In the genomic region with DNA sequence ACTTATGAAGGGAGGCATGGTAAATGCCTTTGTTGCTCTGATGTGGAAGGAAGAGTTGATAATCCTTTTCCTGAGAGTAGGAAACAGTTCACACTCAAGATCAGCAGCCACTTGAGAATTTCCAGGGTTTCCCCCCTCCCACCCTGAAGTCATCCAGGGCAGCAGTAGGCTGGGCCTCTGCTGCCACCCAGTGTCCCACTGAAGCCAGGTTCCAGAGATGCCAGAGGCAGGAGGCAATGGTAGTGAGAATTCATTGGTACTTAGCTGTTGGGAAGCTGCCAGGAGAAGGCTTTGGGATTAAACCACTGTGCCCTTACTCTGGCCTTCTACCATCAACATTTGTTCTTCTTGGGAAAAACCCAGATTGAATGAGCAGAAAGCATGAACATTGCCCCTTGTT, we compare ENCODE assay signal across 10 mouse cellular contexts. TPM values are rescaled to one million over a fixed set of nuclear protein-coding genes. Genes with fewer than 3 reads are reported as not detected.
A peak's percentile ranks its signal among the peaks of the same experiment; 100 is the strongest.
DNase-seq lines count a peak whose midpoint lies in the region; ATAC-seq and TF ChIP-seq lines count a peak whose summit lies in the region.
"Had no signal": no experiment of that assay in that cellular context is flagged by ENCODE, and none has a peak within 500 bp of the region (broad histone marks: within the 10 kb centered on the region; RNA-seq: fewer than 3 reads in every experiment).

No protein-coding gene starts in this region.

- TF ChIP-seq CTCF in heart, adult 2 months (IDR thresholded peaks at IDR 0.05): peak; percentile 64
- peak; percentile 31; the same call in 1 of the 2 replicates for TF ChIP-seq CTCF in liver, postnatal 0 days (IDR thresholded peaks at IDR 0.05; ENCODE audit: low read depth)
- peak; percentile 58; the same call in 1 of the 2 replicates for TF ChIP-seq CTCF in brain, embryonic 14.5 days (IDR thresholded peaks at IDR 0.05; ENCODE audit: borderline replicate concordance, extremely low read depth, insufficient read depth, insufficient read length)

- no peaks in the 10 kb centered on the region for H3K36me3 ChIP-seq in heart, adult 2 months (ENCODE audit: control insufficient read depth, insufficient read depth, low read length)
- H3K36me3 ChIP-seq in liver, postnatal 0 days (replicated peaks; ENCODE audit: insufficient read depth, low read length): no peaks in the 10 kb centered on the region
- H3K36me3 ChIP-seq in liver, embryonic 11.5 days (ENCODE audit: control insufficient read depth, insufficient read depth, low read length): no peaks in the 10 kb centered on the region

- no peak for DNase-seq in heart, adult 2 months
- DNase-seq in heart, postnatal 36 days: no peak
- no peak for DNase-seq in liver, postnatal 0 days
- DNase-seq in liver, embryonic 11.5 days (ENCODE audit: low spot score): no peak
- DNase-seq in brain, embryonic 14.5 days (ENCODE audit: low read depth): peak; percentile 31
- peak; percentile 34 to 35 for DNase-seq in right cerebral cortex, adult 2 months (ENCODE audit: low spot score in 2 of 2)
- DNase-seq in ovary, adult 18-20 months (ENCODE audit: low spot score): no peak
- DNase-seq: cerebellum, adult 2 months had no signal

- no peaks in the 10 kb centered on the region for H3K79me2 ChIP-seq in heart, adult 2 months (replicated peaks; ENCODE audit: control insufficient read depth, insufficient read depth, low read length)

- no peak overlapping the region for H3K9ac ChIP-seq in heart, adult 2 months (ENCODE audit: low read depth, low read length)
- no peak overlapping the region for H3K9ac ChIP-seq in liver, postnatal 0 days (replicated peaks)
- H3K9ac ChIP-seq in liver, embryonic 11.5 days (ENCODE audit: low read depth, low read length): no peak overlapping the region

- H3K9me3 ChIP-seq in liver, postnatal 0 days (ENCODE audit: low read length): no peaks in the 10 kb centered on the region
- H3K9me3 ChIP-seq in liver, embryonic 11.5 days (ENCODE audit: control insufficient read depth, low read length): no peaks in the 10 kb centered on the region

- no peaks in the 10 kb centered on the region; the same call in 1 of the 2 replicates for H3K4me1 ChIP-seq in heart, adult 2 months (ENCODE audit: control insufficient read depth, insufficient read depth, low read length)
- H3K4me1 ChIP-seq in liver, postnatal 0 days (ENCODE audit: insufficient read depth): no peaks in the 10 kb centered on the region
- H3K4me1 ChIP-seq in liver, embryonic 11.5 days (replicated peaks; ENCODE audit: control insufficient read depth, insufficient read depth, low read length): no peaks in the 10 kb centered on the region

- H3K4me2 ChIP-seq in liver, postnatal 0 days (ENCODE audit: low read depth, low read length): no peak overlapping the region
- no peak overlapping the region for H3K4me2 ChIP-seq in liver, embryonic 11.5 days

- intact Hi-C loops in heart, adult 2 months (cut with DNase I): no loop called here
- intact Hi-C loops in heart, postnatal 36 days (cut with DNase I): no loop called here

- TF ChIP-seq POLR2A in heart, adult 2 months (IDR thresholded peaks at IDR 0.05; ENCODE audit: insufficient read depth, low read depth, low read length): no peak
- TF ChIP-seq POLR2A in brain, embryonic 14.5 days (IDR thresholded peaks at IDR 0.05; ENCODE audit: borderline replicate concordance, extremely low read depth, insufficient read depth, insufficient read length, poor library complexity, severe bottlenecking): no peak

- H3K4me3 ChIP-seq in heart, adult 2 months: no peak overlapping the region
- H3K4me3 ChIP-seq in liver, postnatal 0 days (ENCODE audit: low read depth, low read length): no peak overlapping the region
- no peak overlapping the region for H3K4me3 ChIP-seq in liver, embryonic 11.5 days (ENCODE audit: low read depth, low read length)
- H3K4me3 ChIP-seq: myocyte had no signal

- no peak for ATAC-seq in liver, postnatal 0 days
- no peak for ATAC-seq in liver, embryonic 11.5 days (replicated peaks; ENCODE audit: low FRiP score)
- no peak for ATAC-seq in erythroblast, adult 5-6 weeks (replicated peaks; ENCODE audit: low FRiP score, poor library complexity, severe bottlenecking)

- TF ChIP-seq EP300 in heart, adult 2 months (IDR thresholded peaks at IDR 0.05; ENCODE audit: insufficient read depth, low read depth, low read length): no peak
- TF ChIP-seq EP300 in liver, postnatal 0 days (IDR thresholded peaks at IDR 0.05; ENCODE audit: low read depth): no peak

- no peaks in the 10 kb centered on the region for H3K27me3 ChIP-seq in heart, adult 2 months (ENCODE audit: control insufficient read depth, insufficient read depth, low read length)
- no peaks in the 10 kb centered on the region for H3K27me3 ChIP-seq in liver, postnatal 0 days (ENCODE audit: insufficient read depth, low read length)
- H3K27me3 ChIP-seq in liver, embryonic 11.5 days (replicated peaks; ENCODE audit: control insufficient read depth, insufficient read depth, low read length): no peaks in the 10 kb centered on the region

- H3K27ac ChIP-seq in heart, adult 2 months: no peak overlapping the region
- H3K27ac ChIP-seq in liver, postnatal 0 days (ENCODE audit: low read depth): no peak overlapping the region
- H3K27ac ChIP-seq in liver, embryonic 11.5 days (ENCODE audit: low read depth, low read length): no peak overlapping the region

RNA-seq across cellular contexts. Expression of a gene that starts 18.9 kb away (rescaled TPM):
- total RNA-seq in heart, adult 2 months (2021): 10 to 100 TPM; 50.5 to 59.6 TPM
- 28.4 and 56.6 TPM in 2 replicates for polyA plus RNA-seq in heart, adult 2 months (2012; rRNA removed)
- total RNA-seq in heart, postnatal 36 days (2021): 10 to 100 TPM; 55.1 to 55.4 TPM
- 23.5 and 27.0 TPM in 2 replicates for polyA plus RNA-seq in liver, postnatal 0 days (2015; fragmentation: Nextera tagmentation; extraction: Ambion mirVana)
- polyA plus RNA-seq in liver, embryonic 11.5 days (2014; fragmentation: Nextera tagmentation; extraction: Ambion mirVana): 150 and 173 TPM in 2 replicates
- 60.1 and 70.0 TPM in 2 replicates for polyA plus RNA-seq in brain, embryonic 14.5 days (2012; rRNA removed)
- total RNA-seq in erythroblast, adult 5-6 weeks (2015; ENCODE audit: low replicate concordance): 58.9 and 59.4 TPM in 2 replicates
- total RNA-seq in erythroblast, adult 5-6 weeks (2017; ENCODE audit: low replicate concordance): 76.5 and 93.1 TPM in 2 replicates

Comparison
In these comparisons a context has a peak if more than half of its experiments do, and no peak if none do; other contexts are left out.
1. DNase-seq: peak in brain, embryonic 14.5 days (single experiment) and right cerebral cortex, adult 2 months (2 of 2); none in heart, adult 2 months (0 of 2), heart, postnatal 36 days (0 of 2), liver, postnatal 0 days (single experiment), liver, embryonic 11.5 days (single experiment) and ovary, adult 18-20 months (single experiment).
2. Peak in every context shown above with its lines, with median percentiles within 50 percentile points of each other: CTCF ChIP-seq.